Mouse (Mus musculus): Measurements from ENCODE around the gene Actl11. TPM values are rescaled to one million over a fixed set of nuclear protein-coding genes. Genes with fewer than 3 reads are reported as not detected.
A peak's percentile ranks its signal among the peaks of the same experiment; 100 is the strongest.

Actl11 gene
- polyA plus RNA-seq, 1 experiment, result not detected

DNA sequence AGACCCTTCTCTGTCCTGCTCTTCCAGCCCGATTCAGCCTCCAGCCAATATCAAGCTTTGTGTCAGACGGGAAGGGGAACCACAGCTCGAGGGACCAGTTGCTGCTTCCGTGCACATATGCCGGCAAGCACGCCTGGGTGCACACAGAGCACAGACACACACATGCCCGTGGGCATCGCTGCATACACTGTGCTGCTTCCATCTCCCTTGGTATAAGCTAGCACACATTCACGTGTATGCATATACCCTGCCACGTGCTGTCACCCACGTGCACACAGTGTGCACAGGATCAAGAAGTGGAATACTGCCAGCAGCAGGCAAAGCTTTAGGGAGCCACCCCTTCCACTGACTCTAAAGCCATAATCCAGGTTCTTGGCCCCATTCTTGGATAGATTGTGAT, 5.9 kb downstream of the Actl11 start:
- 0 out of 2 replicates have a peak overlapping the region, but pooled peaks have one; percentile 3 for H3K27ac ChIP-seq (ENCODE audit: insufficient read depth, low read depth, low read length)
- no peak for TF ChIP-seq POLR2A (IDR thresholded peaks at IDR 0.05; ENCODE audit: insufficient read depth, low read depth, low read length)
- no peak for TF ChIP-seq CTCF (IDR thresholded peaks at IDR 0.05; ENCODE audit: insufficient read depth, low read depth, low read length)
- 56% methylated on average over 11 of the region's 11 CpGs for WGBS
- H3K4me3 ChIP-seq (ENCODE audit: insufficient read depth, low read depth, low read length), result no peak overlapping the region
- peaks cover 41% of the 10 kb centered on the region for H3K4me1 ChIP-seq (ENCODE audit: control insufficient read depth, insufficient read depth, low read length)

DNA sequence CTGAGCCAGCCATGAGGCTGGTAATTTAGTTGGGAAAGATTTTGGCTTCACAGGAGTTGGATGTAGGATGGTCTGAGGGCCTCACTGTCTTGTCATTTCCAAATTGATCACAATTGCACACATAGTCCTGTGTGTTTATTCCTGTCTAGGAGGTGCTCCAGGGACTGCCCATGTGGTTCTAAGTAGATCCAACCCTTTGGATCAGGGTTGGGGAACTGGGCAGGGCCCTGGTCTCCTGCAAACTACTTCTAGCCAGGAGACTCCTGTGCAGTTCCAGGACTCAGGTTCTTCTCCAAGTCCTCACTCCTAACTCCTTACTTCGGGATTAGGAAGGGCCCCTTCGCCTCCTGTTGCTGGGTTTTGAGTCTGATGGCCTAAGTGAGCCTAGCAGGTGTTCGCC, 7.1 kb downstream of the Actl11 start, which contains the start of gene Camkv:
Gene Camkv (plus strand): TSS at position 301 of the 400 bp plus-strand sequence.
- H3K4me3 ChIP-seq (ENCODE audit: insufficient read depth, low read depth, low read length), result peak within 1 kb of the TSS; percentile 81
- peak within 1 kb of the TSS; percentile 79 for H3K27ac ChIP-seq (ENCODE audit: insufficient read depth, low read depth, low read length)
- TF ChIP-seq CTCF (IDR thresholded peaks at IDR 0.05; ENCODE audit: insufficient read depth, low read depth, low read length), result no peak
- no peak for TF ChIP-seq POLR2A (IDR thresholded peaks at IDR 0.05; ENCODE audit: insufficient read depth, low read depth, low read length)
- peaks cover 49% of the 10 kb centered on the region for H3K4me1 ChIP-seq (ENCODE audit: control insufficient read depth, insufficient read depth, low read length)
- 13% methylated on average over 3 of the region's 3 CpGs for WGBS

DNA sequence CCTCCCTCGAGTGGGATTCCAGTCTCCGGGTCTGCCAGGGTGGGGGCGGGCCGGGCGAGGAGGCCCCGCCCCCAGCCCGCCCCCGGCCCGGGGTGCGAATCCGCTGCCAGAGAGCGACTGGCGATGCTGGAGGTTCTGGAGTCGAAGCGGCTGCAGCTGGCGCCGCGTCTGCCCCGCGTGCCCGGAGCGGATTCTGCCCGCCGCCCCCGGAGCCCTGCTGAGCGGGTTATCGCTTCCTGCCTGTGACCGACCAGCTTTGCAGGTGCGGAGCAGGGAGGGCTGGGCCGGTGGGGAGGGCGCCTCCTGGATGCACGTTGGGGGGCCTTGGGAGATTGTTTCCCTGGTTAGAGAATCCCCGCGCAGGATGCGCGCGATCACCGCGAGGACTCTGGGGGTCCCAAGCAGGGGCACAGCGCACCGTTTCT, 7.5 kb downstream of the Actl11 start:
- peak overlapping the region; percentile 79 for H3K27ac ChIP-seq (ENCODE audit: insufficient read depth, low read depth, low read length)
- H3K4me3 ChIP-seq (ENCODE audit: insufficient read depth, low read depth, low read length), result peak overlapping the region; percentile 81
- under 1% methylated on average over 41 of the region's 41 CpGs for WGBS
- peaks cover 51% of the 10 kb centered on the region for H3K4me1 ChIP-seq (ENCODE audit: control insufficient read depth, insufficient read depth, low read length)
- TF ChIP-seq CTCF (IDR thresholded peaks at IDR 0.05; ENCODE audit: insufficient read depth, low read depth, low read length), result no peak
- 0 out of 2 replicates have a peak, but pooled peaks have one; percentile 27 for TF ChIP-seq POLR2A (IDR thresholded peaks at IDR 0.05; ENCODE audit: insufficient read depth, low read depth, low read length)

DNA sequence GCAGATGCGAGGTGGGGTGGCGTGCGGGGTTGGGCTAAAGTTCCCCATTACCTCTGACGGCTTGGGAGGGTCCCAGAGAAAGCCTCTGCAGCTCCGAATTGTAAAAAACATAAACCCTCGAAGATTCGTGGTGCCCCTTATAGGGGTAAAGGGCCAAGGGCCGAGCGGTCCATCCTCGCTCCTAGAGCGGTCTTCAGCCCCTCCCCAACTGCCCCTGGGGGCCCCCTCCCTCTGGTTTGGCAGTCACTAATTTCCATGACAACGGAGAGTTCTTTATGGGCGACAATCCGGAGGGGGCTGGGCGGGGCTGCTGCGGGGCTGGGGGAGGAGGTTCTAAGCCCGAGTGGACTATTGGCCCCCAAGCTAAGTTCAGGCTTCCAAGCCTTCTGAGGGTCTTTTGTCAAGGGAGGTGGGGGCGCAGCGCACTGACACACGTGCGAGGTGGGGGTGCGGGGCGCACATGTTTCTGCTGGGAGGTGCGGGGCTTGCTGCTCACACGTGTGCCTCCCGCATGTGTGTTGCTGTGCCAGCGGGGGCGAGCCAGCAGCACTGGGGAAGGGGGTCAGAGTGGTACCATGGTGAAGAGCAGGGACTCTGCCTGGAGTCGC, 8.1 kb downstream of the Actl11 start:
- peak overlapping the region; percentile 79 for H3K27ac ChIP-seq (ENCODE audit: insufficient read depth, low read depth, low read length)
- TF ChIP-seq CTCF (IDR thresholded peaks at IDR 0.05; ENCODE audit: insufficient read depth, low read depth, low read length) (no peak), POLR2A (IDR thresholded peaks at IDR 0.05; ENCODE audit: insufficient read depth, low read depth, low read length) (no peak)
- H3K4me3 ChIP-seq (ENCODE audit: insufficient read depth, low read depth, low read length), result peak overlapping the region; percentile 81
- WGBS, result 5% methylated on average over 29 of the region's 29 CpGs
- H3K4me1 ChIP-seq (ENCODE audit: control insufficient read depth, insufficient read depth, low read length), result peaks cover 49% of the 10 kb centered on the region

DNA sequence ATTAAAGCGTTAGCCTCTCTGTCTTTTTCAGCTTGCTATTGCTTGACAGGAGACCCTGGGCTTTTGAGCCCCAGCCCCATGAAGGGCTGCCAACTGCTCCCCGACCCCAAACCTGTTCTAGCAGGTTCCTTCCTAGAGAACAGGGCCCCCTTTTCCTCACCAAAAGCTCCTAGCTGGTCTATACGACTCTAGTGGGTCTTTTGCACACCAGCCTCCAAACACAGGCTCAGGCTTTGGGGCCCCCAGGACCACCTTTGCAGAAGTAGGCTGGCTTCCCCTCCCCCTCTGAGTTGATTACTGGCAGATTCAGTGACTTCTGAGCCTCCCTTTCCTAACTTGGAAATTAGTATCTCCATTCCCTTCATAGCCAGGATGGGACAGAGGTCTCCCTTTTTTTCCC, 8.6 kb downstream of the Actl11 start:
- Histone ChIP-seq H3K4me3 (ENCODE audit: insufficient read depth, low read depth, low read length) (peak overlapping the region; percentile 81), H3K27ac (ENCODE audit: insufficient read depth, low read depth, low read length) (peak overlapping the region; percentile 54; the same call in 1 of the 2 replicates), H3K4me1 (ENCODE audit: control insufficient read depth, insufficient read depth, low read length) (peaks cover 44% of the 10 kb centered on the region)
- TF ChIP-seq CTCF (IDR thresholded peaks at IDR 0.05; ENCODE audit: insufficient read depth, low read depth, low read length), result no peak
- TF ChIP-seq POLR2A (IDR thresholded peaks at IDR 0.05; ENCODE audit: insufficient read depth, low read depth, low read length), result no peak
- 23% methylated on average over 3 of the region's 3 CpGs for WGBS

DNA sequence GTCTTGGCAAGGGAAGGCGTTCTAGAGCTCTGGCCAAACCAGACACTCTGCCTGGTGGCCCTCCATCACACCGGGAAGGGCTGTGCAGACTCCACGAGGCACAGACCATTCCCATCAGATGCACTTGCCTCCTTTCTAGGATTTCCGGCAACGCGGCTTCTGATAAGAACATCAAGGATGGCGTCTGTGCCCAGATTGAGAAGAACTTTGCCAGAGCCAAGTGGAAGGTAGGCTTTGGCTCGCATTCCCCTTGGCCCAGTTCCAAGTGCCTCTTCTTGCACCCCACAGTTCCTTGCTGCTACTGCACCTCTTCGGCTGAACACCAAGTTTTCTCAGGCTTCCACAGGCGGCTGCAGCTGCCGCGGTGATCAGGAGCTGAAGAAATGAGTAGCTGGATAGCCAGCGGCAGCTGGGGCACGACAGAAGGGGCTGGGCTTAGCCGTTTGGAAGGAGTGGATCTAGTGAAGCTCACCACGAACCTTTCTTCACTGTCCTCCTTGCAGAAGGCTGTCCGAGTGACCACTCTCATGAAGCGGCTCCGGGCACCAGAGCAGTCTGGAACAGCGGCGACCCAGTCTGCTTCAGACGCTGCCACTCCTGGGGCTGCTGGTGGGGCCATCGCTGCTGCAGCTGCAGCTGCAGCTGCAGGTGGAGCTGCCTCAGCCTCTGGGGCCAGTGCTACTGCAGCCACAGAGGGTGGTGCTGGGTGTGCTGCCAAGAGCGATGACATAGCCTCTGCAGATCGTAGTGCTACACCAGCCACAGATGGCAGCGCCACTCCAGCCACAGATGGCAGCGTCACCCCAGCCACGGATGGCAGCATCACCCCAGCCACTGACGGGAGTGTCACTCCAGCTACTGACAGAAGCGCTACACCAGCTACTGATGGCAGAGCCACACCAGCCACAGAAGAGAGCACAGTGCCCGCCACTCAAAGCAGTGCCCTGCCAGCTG, 19.2 kb downstream of the Actl11 start:
- TF ChIP-seq CTCF (IDR thresholded peaks at IDR 0.05; ENCODE audit: insufficient read depth, low read depth, low read length) (no peak), POLR2A (IDR thresholded peaks at IDR 0.05; ENCODE audit: insufficient read depth, low read depth, low read length) (no peak)
- no peak overlapping the region for H3K4me3 ChIP-seq (ENCODE audit: insufficient read depth, low read depth, low read length)
- H3K4me1 ChIP-seq (ENCODE audit: control insufficient read depth, insufficient read depth, low read length), result peaks cover 5% of the 10 kb centered on the region
- 77% methylated on average over 31 of the region's 31 CpGs for WGBS
- H3K27ac ChIP-seq (ENCODE audit: insufficient read depth, low read depth, low read length), result no peak overlapping the region

DNA sequence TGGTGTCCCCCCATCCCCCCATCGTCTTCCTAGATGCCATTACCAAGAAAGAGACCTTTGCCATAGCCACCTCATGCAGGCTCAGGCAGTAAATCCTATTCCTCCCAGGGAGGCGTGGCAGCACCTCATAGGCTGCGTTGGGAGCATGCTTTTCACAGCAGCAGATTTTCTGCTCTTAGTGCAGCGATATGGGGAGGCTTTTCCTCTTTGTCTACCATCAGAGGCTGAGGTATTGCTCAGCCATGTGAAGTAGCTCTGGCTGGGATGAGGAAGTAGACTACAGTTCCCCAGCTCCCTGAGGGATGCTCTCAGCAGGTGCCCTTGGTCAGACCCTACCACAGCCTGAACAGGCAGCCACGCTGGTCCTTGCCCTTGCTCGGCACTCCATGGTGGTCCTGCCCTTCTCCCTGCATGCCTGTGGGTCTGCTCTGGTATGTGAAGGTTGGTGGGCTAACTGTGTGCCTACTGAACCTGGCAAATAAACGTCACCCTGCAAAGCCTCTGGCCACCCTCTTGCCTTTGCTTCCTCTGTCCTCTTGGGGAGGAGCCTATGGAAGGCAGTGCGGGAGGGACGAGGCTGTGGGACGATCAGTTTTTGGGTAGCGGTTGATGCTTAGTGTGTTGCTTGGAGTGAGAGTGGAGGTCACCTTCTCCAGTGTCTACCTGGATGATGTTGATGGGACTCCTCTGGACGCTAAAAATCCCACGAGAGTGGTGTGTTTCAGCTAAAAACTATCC, 21.1 kb downstream of the Actl11 start:
- Histone ChIP-seq H3K4me3 (ENCODE audit: insufficient read depth, low read depth, low read length) (no peak overlapping the region), H3K4me1 (ENCODE audit: control insufficient read depth, insufficient read depth, low read length) (peaks cover 5% of the 10 kb centered on the region), H3K27ac (ENCODE audit: insufficient read depth, low read depth, low read length) (no peak overlapping the region)
- WGBS, result 79% methylated on average over 13 of the region's 13 CpGs
- TF ChIP-seq CTCF (IDR thresholded peaks at IDR 0.05; ENCODE audit: insufficient read depth, low read depth, low read length) (no peak), POLR2A (IDR thresholded peaks at IDR 0.05; ENCODE audit: insufficient read depth, low read depth, low read length) (no peak)

DNA sequence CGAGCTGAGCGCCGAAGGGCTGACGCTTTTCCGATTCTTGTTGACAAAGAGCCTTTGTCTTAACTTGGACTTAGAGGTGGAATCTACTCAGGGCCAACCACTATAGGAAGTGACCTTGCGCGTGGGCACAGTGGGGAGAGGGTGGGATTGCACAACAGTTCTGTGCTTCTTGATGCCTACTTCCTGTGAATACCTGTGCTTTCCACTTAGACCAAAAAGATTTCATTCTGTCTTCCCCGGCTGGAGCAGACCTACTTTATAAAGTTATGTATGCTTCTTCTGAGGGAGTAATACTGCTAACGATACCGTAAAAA, 21.6 kb downstream of the Actl11 start, which contains the start of gene Traip:
Gene Traip (plus strand): TSS at position 215 of the 314 bp plus-strand sequence.
- WGBS, result 84% methylated on average over 10 of the region's 10 CpGs
- TF ChIP-seq POLR2A (IDR thresholded peaks at IDR 0.05; ENCODE audit: insufficient read depth, low read depth, low read length), result no peak
- TF ChIP-seq CTCF (IDR thresholded peaks at IDR 0.05; ENCODE audit: insufficient read depth, low read depth, low read length), result no peak
- peaks cover 5% of the 10 kb centered on the region for H3K4me1 ChIP-seq (ENCODE audit: control insufficient read depth, insufficient read depth, low read length)
- H3K27ac ChIP-seq (ENCODE audit: insufficient read depth, low read depth, low read length), result peak within 1 kb of the TSS; percentile 77
- peak within 1 kb of the TSS; percentile 57 for H3K4me3 ChIP-seq (ENCODE audit: insufficient read depth, low read depth, low read length)

All from olfactory bulb, adult 2 months (tissue).